Mouse (Mus musculus): ENCODE data around the gene Coro1b.

DNA sequence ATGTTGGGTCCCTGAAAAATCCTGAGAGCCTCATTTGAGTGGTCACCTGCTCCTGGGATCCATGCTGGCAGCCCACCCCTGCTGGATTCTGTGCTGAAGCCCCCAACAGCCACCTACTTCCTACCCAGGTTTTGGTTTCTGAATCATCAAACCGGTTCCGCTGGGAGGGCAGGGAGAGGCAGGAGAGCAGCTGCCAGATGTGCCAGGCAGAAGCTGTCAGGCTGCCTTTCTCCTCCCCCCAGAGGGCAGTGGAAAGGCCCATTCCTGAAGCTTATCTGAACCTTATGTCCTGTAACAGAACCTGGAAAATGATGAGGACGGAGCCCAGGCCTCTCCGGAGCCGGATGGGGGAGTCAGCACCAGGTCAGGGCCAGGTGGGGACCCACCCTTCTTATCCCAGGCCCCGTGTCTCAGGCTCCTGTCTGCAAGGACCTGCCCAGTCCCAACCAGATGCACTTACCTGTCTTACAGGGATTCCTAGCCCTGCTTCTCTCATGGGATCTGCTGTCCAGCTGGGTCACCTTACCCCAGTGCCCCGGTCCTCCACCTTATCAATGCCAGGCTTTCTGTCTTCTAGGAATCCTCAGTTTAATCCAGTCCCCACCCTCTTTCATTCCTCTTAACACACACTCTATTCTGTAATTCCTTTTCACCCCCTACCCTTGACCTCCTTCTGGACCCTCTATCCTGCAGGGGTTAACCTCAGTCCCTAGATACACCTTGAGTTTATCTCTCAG, 21.5 kb upstream of the Coro1b start:
- TF ChIP-seq EP300 (IDR thresholded peaks at IDR 0.05; ENCODE audit: low read depth), result no peak
- TF ChIP-seq CTCF (IDR thresholded peaks at IDR 0.05; ENCODE audit: low read depth), result no peak
